Mouse (Mus musculus): ENCODE results near the gene Rgl1.
"Not testable (repeated sequence)": the region's sequence is repeated elsewhere in the genome, so short reads cannot be mapped to it uniquely, and the experiment has no call there.

Rgl1 gene

GRCm38 (mm10) chr1:152656601-152657000 lies 109.5 kb downstream of the Rgl1 start:
- DNase-seq (ENCODE audit: low spot score), result no peak

- DNase-seq (ENCODE audit: low spot score), result no peak
These were observed 111.3 kb downstream of the Rgl1 start for GRCm38 (mm10) chr1:152654851-152655250.

GRCm38 (mm10) chr1:152651495-152651874 lies 114.7 kb downstream of the Rgl1 start:
- no peak for DNase-seq (ENCODE audit: low spot score)

GRCm38 (mm10) chr1:152650856-152651494 lies 115.2 kb downstream of the Rgl1 start:
- DNase-seq (ENCODE audit: low spot score), result no peak

- no peak for DNase-seq (ENCODE audit: low spot score)
These were observed 118.1 kb downstream of the Rgl1 start for GRCm38 (mm10) chr1:152648052-152648451.

GRCm38 (mm10) chr1:152642207-152642606 lies 123.9 kb downstream of the Rgl1 start:
- DNase-seq (ENCODE audit: low spot score), result not testable (repeated sequence)

- peak; percentile 86 for DNase-seq (ENCODE audit: low spot score)
These were observed 125.8 kb downstream of the Rgl1 start for GRCm38 (mm10) chr1:152640195-152640981.

GRCm38 (mm10) chr1:152639344-152639743 lies 126.8 kb downstream of the Rgl1 start:
- no peak for DNase-seq (ENCODE audit: low spot score)

GRCm38 (mm10) chr1:152634638-152635037 lies 131.5 kb downstream of the Rgl1 start:
- DNase-seq (ENCODE audit: low spot score), result peak; percentile 32

GRCm38 (mm10) chr1:152629780-152630179 lies 136.4 kb downstream of the Rgl1 start:
- DNase-seq (ENCODE audit: low spot score), result no peak

- DNase-seq (ENCODE audit: low spot score), result no peak
These were observed 140.5 kb downstream of the Rgl1 start for GRCm38 (mm10) chr1:152625651-152626050.

- peak; percentile 77 for DNase-seq (ENCODE audit: low spot score)
These were observed 141.3 kb downstream of the Rgl1 start for GRCm38 (mm10) chr1:152624644-152625454.

- DNase-seq (ENCODE audit: low spot score), result peak; percentile 77
These were observed 142.5 kb downstream of the Rgl1 start for GRCm38 (mm10) chr1:152623375-152624270.

- DNase-seq (ENCODE audit: low spot score), result no peak
These were observed 143.4 kb downstream of the Rgl1 start for GRCm38 (mm10) chr1:152622765-152623211.

GRCm38 (mm10) chr1:152621624-152622023 lies 144.5 kb downstream of the Rgl1 start:
- no peak for DNase-seq (ENCODE audit: low spot score)

- no peak for DNase-seq (ENCODE audit: low spot score)
These were observed 146.8 kb downstream of the Rgl1 start for GRCm38 (mm10) chr1:152619396-152619795.

GRCm38 (mm10) chr1:152618896-152619295 lies 147.3 kb downstream of the Rgl1 start:
- no peak for DNase-seq (ENCODE audit: low spot score)

GRCm38 (mm10) chr1:152618381-152618780 lies 147.8 kb downstream of the Rgl1 start:
- no peak for DNase-seq (ENCODE audit: low spot score)

- DNase-seq (ENCODE audit: low spot score), result no peak
These were observed 148.3 kb downstream of the Rgl1 start for GRCm38 (mm10) chr1:152617745-152618342.

GRCm38 (mm10) chr1:152616777-152617057 lies 149.4 kb downstream of the Rgl1 start:
- no peak for DNase-seq (ENCODE audit: low spot score)

All from adipocyte (in vitro differentiated cells).